Mouse (Mus musculus) liver, postnatal 0 days (tissue): ENCODE measurements around the gene Nkx2-5.

Experiments used
- CTCF ChIP-seq: sonication (generic); IDR thresholded peaks from 2 replicates; pipeline ENCODE4 v1.5.1; 2016; ENCODE audit warnings: antibody characterized with exemption, low read depth
- EP300 ChIP-seq: IDR thresholded peaks from 2 replicates; pipeline ENCODE4 v1.6.1; 2016; ENCODE audit warnings: antibody characterized with exemption, low read depth, mild to moderate bottlenecking

DNA sequence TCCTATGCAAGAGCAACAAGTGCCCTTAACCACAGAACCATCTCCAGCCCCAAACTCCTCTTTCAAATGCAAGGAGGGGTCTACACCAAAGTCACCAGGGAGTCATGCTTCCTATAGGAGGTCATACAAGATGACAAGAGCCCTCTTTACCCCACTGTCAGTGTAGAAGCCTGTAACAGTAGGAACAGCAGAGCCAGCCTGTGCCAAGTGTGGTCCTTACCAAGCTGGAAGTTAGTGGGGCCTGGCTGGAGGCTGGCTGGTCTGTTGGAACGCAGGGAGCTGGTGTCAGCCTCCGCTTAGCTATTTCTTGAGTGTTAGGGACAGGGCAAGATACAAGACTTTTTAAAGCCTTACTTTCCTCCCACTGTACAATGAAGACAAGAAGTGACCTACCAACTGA, 11.0 kb downstream of the Nkx2-5 start:
- TF ChIP-seq CTCF (no peak), EP300 (no peak)
